Mouse (Mus musculus) lung, postnatal 0 days (tissue): ENCODE measurements at regions not wholly inside any gene's neighbourhood (a gene's known extent, or its start where the extent isn't known, plus 50 kb on each side); places are given as distances from the start of the nearest gene placed in this dataset.

Experiments used
- CTCF ChIP-seq: IDR thresholded peaks from 2 replicates; pipeline ENCODE4 v1.5.1; 2016; ENCODE audit warnings: antibody characterized with exemption, mild to moderate bottlenecking
- EP300 ChIP-seq: IDR thresholded peaks from 2 replicates; pipeline ENCODE4 v1.6.1; 2016; ENCODE audit warnings: antibody characterized with exemption, mild to moderate bottlenecking, control low read depth

DNA sequence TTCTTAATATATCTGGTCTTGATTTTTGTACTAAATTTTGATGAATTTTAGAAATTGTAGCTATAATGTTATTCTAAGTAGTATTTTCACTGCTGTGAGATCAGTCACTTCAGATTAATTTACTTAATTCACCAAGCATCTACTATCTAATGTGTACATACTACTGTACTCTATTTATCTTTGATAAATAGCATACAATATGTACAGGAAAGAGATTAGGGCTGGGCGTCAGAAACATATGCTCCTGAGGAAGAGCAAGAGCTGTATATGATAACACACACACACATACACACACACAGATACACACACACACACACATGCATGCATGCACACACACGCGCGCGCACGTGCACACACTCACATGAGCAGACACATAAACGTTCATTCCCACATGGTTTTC lies 387.2 kb downstream of the Meis1 start:
- no peak for TF ChIP-seq CTCF
- no peak for TF ChIP-seq EP300
